9 mouse cellular contexts compared by ENCODE assay signal in genomic region chr7:28866769-28867507, GRCm38 (mm10). TPM values are rescaled to one million over a fixed set of nuclear protein-coding genes. Genes with fewer than 3 reads are reported as not detected.
A peak's percentile ranks its signal among the peaks of the same experiment; 100 is the strongest.
DNase-seq lines count a peak whose midpoint lies in the region; ATAC-seq and TF ChIP-seq lines count a peak whose summit lies in the region.
"Had no signal": no experiment of that assay in that cellular context is flagged by ENCODE, and none has a peak within 500 bp of the region (broad histone marks: within the 10 kb centered on the region; RNA-seq: fewer than 3 reads in every experiment).

No protein-coding gene starts in this region.

- H3K36me3 ChIP-seq in heart, embryonic 13.5 days = no peaks in the 10 kb centered on the region
- H3K36me3 ChIP-seq in spleen, adult 2 months (ENCODE audit: control insufficient read depth, insufficient read depth, low read length) = no peaks in the 10 kb centered on the region
- H3K36me3 ChIP-seq in intestine, embryonic 15.5 days = no peaks in the 10 kb centered on the region
- no peaks in the 10 kb centered on the region for H3K36me3 ChIP-seq in stomach, embryonic 16.5 days (ENCODE audit: control insufficient read depth, insufficient read depth, low read length)
- H3K36me3 ChIP-seq: limb, embryonic 13.5 days had no signal

- H3K9ac ChIP-seq in heart, embryonic 13.5 days = 0 out of 2 replicates have a peak overlapping the region, but pooled peaks have one; percentile 56
- no peak overlapping the region for H3K9ac ChIP-seq in intestine, embryonic 15.5 days
- H3K9ac ChIP-seq in stomach, embryonic 16.5 days (ENCODE audit: low read length) = peak overlapping the region; percentile 61; the same call in 1 of the 2 replicates

- H3K27ac ChIP-seq in heart, embryonic 13.5 days (replicated peaks) = no peak overlapping the region
- peak overlapping the region; percentile 54; the same call in 1 of the 2 replicates for H3K27ac ChIP-seq in spleen, adult 2 months (ENCODE audit: insufficient read depth, low read length)
- H3K27ac ChIP-seq in intestine, embryonic 15.5 days = peak overlapping the region; percentile 40; the same call in 1 of the 2 replicates
- peak overlapping the region; percentile 62; the same call in 1 of the 2 replicates for H3K27ac ChIP-seq in stomach, embryonic 16.5 days (ENCODE audit: low read length)
- H3K27ac ChIP-seq: limb, embryonic 13.5 days had no signal

- H3K9me3 ChIP-seq in heart, embryonic 13.5 days = no peaks in the 10 kb centered on the region
- no peaks in the 10 kb centered on the region for H3K9me3 ChIP-seq in intestine, embryonic 15.5 days
- no peaks in the 10 kb centered on the region for H3K9me3 ChIP-seq in stomach, embryonic 16.5 days (replicated peaks; ENCODE audit: control insufficient read depth, low read length)
- H3K9me3 ChIP-seq: limb, embryonic 13.5 days had no signal

- H3K4me1 ChIP-seq in heart, embryonic 13.5 days = peaks cover 26% of the 10 kb centered on the region
- H3K4me1 ChIP-seq in spleen, adult 2 months (ENCODE audit: control insufficient read depth, insufficient read depth, insufficient read length) = peaks cover 15% of the 10 kb centered on the region; the same call in 1 of the 2 replicates
- peaks cover 28% of the 10 kb centered on the region for H3K4me1 ChIP-seq in intestine, embryonic 15.5 days (replicated peaks)
- H3K4me1 ChIP-seq in stomach, embryonic 16.5 days (ENCODE audit: control insufficient read depth, insufficient read depth, low read length) = peaks cover 30% of the 10 kb centered on the region

- TF ChIP-seq CTCF in spleen, adult 2 months (IDR thresholded peaks at IDR 0.05; ENCODE audit: extremely low read depth, insufficient read depth, insufficient read length, insufficient replicate concordance) = no peak

- WGBS in heart, embryonic 13.5 days = 91% methylated on average over 28 of the region's 28 CpGs
- 88% methylated on average over 28 of the region's 28 CpGs for WGBS in spleen, adult 2 months
- WGBS in intestine, embryonic 15.5 days = 90% methylated on average over 28 of the region's 28 CpGs
- WGBS in stomach, embryonic 16.5 days = 89% methylated on average over 28 of the region's 28 CpGs

- H3K4me2 ChIP-seq in heart, embryonic 13.5 days = no peak overlapping the region
- H3K4me2 ChIP-seq in intestine, embryonic 15.5 days (replicated peaks) = peak overlapping the region; percentile 51; the same call in 1 of the 2 replicates
- no peak overlapping the region for H3K4me2 ChIP-seq in stomach, embryonic 16.5 days (ENCODE audit: low read depth, low read length)

- no peak for DNase-seq in heart, postnatal 36 days
- DNase-seq in spleen, adult 2 months (ENCODE audit: low read depth in 1 of 2, low spot score in 2 of 2) = peak in 1 of 2 experiments; percentile 5
- no peak for DNase-seq in spleen, postnatal 36 days (ENCODE audit: low spot score in 2 of 2)
- no peak for DNase-seq in layer of hippocampus, postnatal 25 days (ENCODE audit: extremely low spot score in 1 of 2, low spot score in 1 of 2)
- DNase-seq in layer of hippocampus, postnatal 36 days = no peak

- intact Hi-C loops in heart, postnatal 36 days (cut with DNase I) = loop anchor here (1.0 to 5.0 kb wide), 5 partner anchors 36 to 175 kb away; no protein-coding TSS in a partner anchor

- no peaks in the 10 kb centered on the region for H3K27me3 ChIP-seq in heart, embryonic 13.5 days (replicated peaks)
- no peaks in the 10 kb centered on the region for H3K27me3 ChIP-seq in spleen, adult 2 months (ENCODE audit: control insufficient read depth, insufficient read depth, low read length)
- H3K27me3 ChIP-seq in intestine, embryonic 15.5 days (replicated peaks) = no peaks in the 10 kb centered on the region
- H3K27me3 ChIP-seq in stomach, embryonic 16.5 days (ENCODE audit: control insufficient read depth, insufficient read depth, low read length) = no peaks in the 10 kb centered on the region
- H3K27me3 ChIP-seq: limb, embryonic 13.5 days had no signal

- no peak overlapping the region for H3K4me3 ChIP-seq in heart, embryonic 13.5 days
- no peak overlapping the region for H3K4me3 ChIP-seq in spleen, adult 2 months (ENCODE audit: extremely low read depth, insufficient read depth, insufficient read length)
- no peak overlapping the region for H3K4me3 ChIP-seq in intestine, embryonic 15.5 days (replicated peaks)
- no peak overlapping the region for H3K4me3 ChIP-seq in stomach, embryonic 16.5 days (replicated peaks; ENCODE audit: low read length)

- ATAC-seq in heart, embryonic 13.5 days (ENCODE audit: extremely low read depth, insufficient number of reproducible peaks, low FRiP score, low TSS enrichment) = no peak
- ATAC-seq in intestine, embryonic 15.5 days = peak; percentile 33
- no peak for ATAC-seq in stomach, embryonic 16.5 days (ENCODE audit: insufficient read depth, low FRiP score)

- TF ChIP-seq POLR2A in spleen, adult 2 months (IDR thresholded peaks at IDR 0.05; ENCODE audit: low read depth, low read length) = no peak

RNA-seq across cellular contexts. Expression of gene Lgals7, which starts 3.3 kb away (rescaled TPM):
- 1.5 and 1.6 TPM in 2 replicates for polyA plus RNA-seq in heart, embryonic 13.5 days (2015; fragmentation: Nextera tagmentation; extraction: Ambion mirVana)
- total RNA-seq in heart, postnatal 36 days (2021) = 1 to 10 TPM in 1 of 2 experiments, under 1 TPM in 1; 0.73 to 1.4 TPM
- polyA plus RNA-seq in spleen, adult 2 months (2012; rRNA removed) = 0.34 and 0.48 TPM in 2 replicates
- 0.98 and 1.4 TPM in 2 replicates for polyA plus RNA-seq in intestine, embryonic 15.5 days (2015; fragmentation: Nextera tagmentation; extraction: Ambion mirVana)
- 5.8 and 9.9 TPM in 2 replicates for polyA plus RNA-seq in stomach, embryonic 16.5 days (2015; fragmentation: Nextera tagmentation; extraction: Ambion mirVana)
- not detected for total RNA-seq in layer of hippocampus, postnatal 25 days (2021)
- not detected for total RNA-seq in layer of hippocampus, postnatal 36 days (2021)

RNA-seq across cellular contexts. Expression of gene Capn12, which starts 14.3 kb away (rescaled TPM):
- 0.15 and 0.38 TPM in 2 replicates for polyA plus RNA-seq in heart, embryonic 13.5 days (2015; fragmentation: Nextera tagmentation; extraction: Ambion mirVana)
- total RNA-seq in heart, postnatal 36 days (2021) = under 1 TPM; 0.19 to 0.27 TPM
- 0.13 and 0.14 TPM in 2 replicates for polyA plus RNA-seq in spleen, adult 2 months (2012; rRNA removed)
- 0.30 TPM in 2 replicates for polyA plus RNA-seq in intestine, embryonic 15.5 days (2015; fragmentation: Nextera tagmentation; extraction: Ambion mirVana)
- polyA plus RNA-seq in stomach, embryonic 16.5 days (2015; fragmentation: Nextera tagmentation; extraction: Ambion mirVana) = 0.56 and 0.59 TPM in 2 replicates
- total RNA-seq in layer of hippocampus, postnatal 25 days (2021) = under 1 TPM; 0.26 to 0.69 TPM
- under 1 TPM; 0.22 to 0.35 TPM for total RNA-seq in layer of hippocampus, postnatal 36 days (2021)

RNA-seq across cellular contexts. Expression of gene Lgals4, which starts 33.3 kb away (rescaled TPM):
- polyA plus RNA-seq in heart, embryonic 13.5 days (2015; fragmentation: Nextera tagmentation; extraction: Ambion mirVana) = 4.3 and 5.6 TPM in 2 replicates
- 10 to 100 TPM; 29.4 to 48.3 TPM for total RNA-seq in heart, postnatal 36 days (2021)
- polyA plus RNA-seq in spleen, adult 2 months (2012; rRNA removed) = 11.6 and 13.3 TPM in 2 replicates
- 1,462 and 1,582 TPM in 2 replicates for polyA plus RNA-seq in intestine, embryonic 15.5 days (2015; fragmentation: Nextera tagmentation; extraction: Ambion mirVana)
- 353 and 382 TPM in 2 replicates for polyA plus RNA-seq in stomach, embryonic 16.5 days (2015; fragmentation: Nextera tagmentation; extraction: Ambion mirVana)
- 1 to 10 TPM; 1.3 to 4.0 TPM for total RNA-seq in layer of hippocampus, postnatal 25 days (2021)
- total RNA-seq in layer of hippocampus, postnatal 36 days (2021) = 1 to 10 TPM; 3.6 to 6.1 TPM

RNA-seq across cellular contexts. Expression of gene Ech1, which starts 41.9 kb away (rescaled TPM):
- 169 and 182 TPM in 2 replicates for polyA plus RNA-seq in heart, embryonic 13.5 days (2015; fragmentation: Nextera tagmentation; extraction: Ambion mirVana)
- 1,000 to 10,000 TPM; 1,832 to 1,909 TPM for total RNA-seq in heart, postnatal 36 days (2021)
- polyA plus RNA-seq in spleen, adult 2 months (2012; rRNA removed) = 101 and 108 TPM in 2 replicates
- polyA plus RNA-seq in intestine, embryonic 15.5 days (2015; fragmentation: Nextera tagmentation; extraction: Ambion mirVana) = 234 and 260 TPM in 2 replicates
- polyA plus RNA-seq in stomach, embryonic 16.5 days (2015; fragmentation: Nextera tagmentation; extraction: Ambion mirVana) = 227 and 230 TPM in 2 replicates
- total RNA-seq in layer of hippocampus, postnatal 25 days (2021) = 10 to 100 TPM; 59.7 to 66.7 TPM
- 10 to 100 TPM; 60.8 to 61.8 TPM for total RNA-seq in layer of hippocampus, postnatal 36 days (2021)

RNA-seq across cellular contexts. Expression of gene Hnrnpl, which starts 58.6 kb away (rescaled TPM):
- polyA plus RNA-seq in heart, embryonic 13.5 days (2015; fragmentation: Nextera tagmentation; extraction: Ambion mirVana) = 168 TPM in 2 replicates
- 100 to 1,000 TPM; 240 to 277 TPM for total RNA-seq in heart, postnatal 36 days (2021)
- 189 and 209 TPM in 2 replicates for polyA plus RNA-seq in spleen, adult 2 months (2012; rRNA removed)
- polyA plus RNA-seq in intestine, embryonic 15.5 days (2015; fragmentation: Nextera tagmentation; extraction: Ambion mirVana) = 210 and 237 TPM in 2 replicates
- polyA plus RNA-seq in stomach, embryonic 16.5 days (2015; fragmentation: Nextera tagmentation; extraction: Ambion mirVana) = 170 and 200 TPM in 2 replicates
- total RNA-seq in layer of hippocampus, postnatal 25 days (2021) = 100 to 1,000 TPM; 380 to 402 TPM
- 100 to 1,000 TPM; 417 to 431 TPM for total RNA-seq in layer of hippocampus, postnatal 36 days (2021)

Comparison
In these comparisons a context has a peak if more than half of its experiments do, and no peak if none do; other contexts are left out.
1. RNA of gene Lgals4, which starts 33.3 kb away (polyA plus RNA-seq): 1,462 to 1,582 TPM in intestine, embryonic 15.5 days and 353 to 382 TPM in stomach, embryonic 16.5 days; 11.6 to 13.3 TPM in spleen, adult 2 months and 4.3 to 5.6 TPM in heart, embryonic 13.5 days; every median in the first group is over 10 times any median in the second.